Mouse (Mus musculus) embryonic facial prominence, embryonic 13.5 days (tissue): Measurements from ENCODE around the gene Donson. TPM values are rescaled to one million over a fixed set of nuclear protein-coding genes. Genes with fewer than 3 reads are reported as not detected.

Experiments used
- ATAC-seq: fragments of 200-750 bp; cut with Nextera tagmentation; 2 replicates; pipeline ENCODE4 v1.8.0; 2017; ENCODE audit warnings: low read depth; ENCODE audit not compliant: insufficient number of reproducible peaks, insufficient read depth, low FRiP score, low TSS enrichment
- H3K27ac ChIP-seq: fragments of 300-500 bp; sonication (generic); 2 replicates; pipeline ENCODE4 v1.5.1; 2015; ENCODE audit warnings: moderate library complexity, mild to moderate bottlenecking, inconsistent platforms
- H3K27me3 ChIP-seq: fragments of 300-500 bp; sonication (generic); 2 replicates; pipeline ENCODE4 v1.6.1; 2015; ENCODE audit warnings: mild to moderate bottlenecking, inconsistent platforms
- H3K36me3 ChIP-seq: fragments of 300-500 bp; sonication (generic); 2 replicates; pipeline ENCODE4 v1.6.1; 2015; ENCODE audit warnings: mild to moderate bottlenecking, inconsistent platforms
- H3K4me1 ChIP-seq: fragments of 300-500 bp; sonication (generic); 2 replicates; pipeline ENCODE4 v1.6.1; 2015; ENCODE audit warnings: inconsistent platforms
- H3K4me2 ChIP-seq: fragments of 300-500 bp; sonication (generic); 2 replicates; pipeline ENCODE4 v1.6.1; 2015; ENCODE audit warnings: moderate library complexity, mild to moderate bottlenecking, inconsistent platforms
- H3K4me3 ChIP-seq: fragments of 300-500 bp; sonication (generic); 2 replicates; pipeline ENCODE4 v1.5.1; 2015; ENCODE audit warnings: mild to moderate bottlenecking, inconsistent platforms
- H3K9ac ChIP-seq: fragments of 300-500 bp; sonication (generic); 2 replicates; pipeline ENCODE4 v1.6.1; 2015; ENCODE audit warnings: mild to moderate bottlenecking, inconsistent platforms
- H3K9me3 ChIP-seq: fragments of 300-500 bp; sonication (generic); 2 replicates; pipeline ENCODE4 v1.6.1; 2016; ENCODE audit warnings: inconsistent platforms
- WGBS: fragments of 180-500 bp; shearing (Covaris S2); methylation state at CpG from one replicate; pipeline ENCODE4 v1.1.7; 2015; ENCODE audit warnings: mixed read lengths; 5-methylcytosine and 5-hydroxymethylcytosine counted together
- polyA plus RNA-seq: library from polyadenylated mRNA; unstranded; fragments of >200 nt; fragmentation: Nextera tagmentation; extraction: Ambion mirVana; gene quantifications from 2 replicates; pipeline ENCODE4 v1.2.1, GENCODE M21; 2015

Gene Donson
- polyA plus RNA-seq, 1 experiment from 2014 or later = 21.8 TPM

- ATAC-seq = no peak
- H3K9ac ChIP-seq = no peak overlapping the region
- H3K27ac ChIP-seq = no peak overlapping the region
- H3K9me3 ChIP-seq = no peaks in the 10 kb centered on the region
- 86% methylated on average over 4 of the region's 4 CpGs for WGBS
- H3K4me2 ChIP-seq = no peak overlapping the region
- peaks cover 68% of the 10 kb centered on the region for H3K36me3 ChIP-seq
- H3K4me1 ChIP-seq = no peaks in the 10 kb centered on the region
- H3K27me3 ChIP-seq = no peaks in the 10 kb centered on the region
- H3K4me3 ChIP-seq = no peak overlapping the region
Observed at GRCm38 (mm10) chr16:91717399-91717798, 28.8 kb upstream of the Donson start.

GRCm38 (mm10) chr16:91716927-91717349, 28.4 kb upstream of the Donson start:
- no peak for ATAC-seq
- no peak overlapping the region for H3K9ac ChIP-seq
- H3K27me3 ChIP-seq = no peaks in the 10 kb centered on the region
- H3K4me2 ChIP-seq = no peak overlapping the region
- no peak overlapping the region for H3K27ac ChIP-seq
- no peaks in the 10 kb centered on the region for H3K9me3 ChIP-seq
- no peaks in the 10 kb centered on the region for H3K4me1 ChIP-seq
- WGBS = 85% methylated on average over 11 of the region's 11 CpGs
- no peak overlapping the region for H3K4me3 ChIP-seq
- H3K36me3 ChIP-seq = peaks cover 73% of the 10 kb centered on the region

- Histone ChIP-seq H3K4me1 (no peaks in the 10 kb centered on the region), H3K4me2 (no peak overlapping the region), H3K9ac (no peak overlapping the region), H3K27me3 (no peaks in the 10 kb centered on the region), H3K9me3 (no peaks in the 10 kb centered on the region), H3K36me3 (peaks cover 77% of the 10 kb centered on the region), H3K4me3 (no peak overlapping the region), H3K27ac (no peak overlapping the region)
- ATAC-seq = no peak
- WGBS = 92% methylated on average over 7 of the region's 7 CpGs
Observed at GRCm38 (mm10) chr16:91710241-91710640, 21.7 kb upstream of the Donson start.

GRCm38 (mm10) chr16:91704603-91705340, 16.2 kb upstream of the Donson start:
- Histone ChIP-seq H3K36me3 (peaks cover 74% of the 10 kb centered on the region), H3K27me3 (no peaks in the 10 kb centered on the region), H3K4me3 (no peak overlapping the region), H3K4me2 (no peak overlapping the region), H3K4me1 (no peaks in the 10 kb centered on the region), H3K9me3 (no peaks in the 10 kb centered on the region), H3K9ac (no peak overlapping the region), H3K27ac (no peak overlapping the region)
- WGBS = 81% methylated on average over 14 of the region's 14 CpGs
- ATAC-seq = no peak

GRCm38 (mm10) chr16:91702771-91703188, 14.2 kb upstream of the Donson start:
- no peaks in the 10 kb centered on the region for H3K4me1 ChIP-seq
- peaks cover 72% of the 10 kb centered on the region for H3K36me3 ChIP-seq
- no peaks in the 10 kb centered on the region for H3K27me3 ChIP-seq
- WGBS = 69% methylated on average over 3 of the region's 3 CpGs
- H3K27ac ChIP-seq = no peak overlapping the region
- ATAC-seq = no peak; the same call in 1 of the 2 replicates
- no peak overlapping the region for H3K4me2 ChIP-seq
- no peaks in the 10 kb centered on the region for H3K9me3 ChIP-seq
- H3K9ac ChIP-seq = no peak overlapping the region
- no peak overlapping the region for H3K4me3 ChIP-seq

- ATAC-seq = no peak
- Histone ChIP-seq H3K4me3 (no peak overlapping the region), H3K9ac (no peak overlapping the region), H3K27me3 (no peaks in the 10 kb centered on the region), H3K4me1 (no peaks in the 10 kb centered on the region), H3K27ac (no peak overlapping the region), H3K9me3 (no peaks in the 10 kb centered on the region), H3K36me3 (peaks cover 69% of the 10 kb centered on the region), H3K4me2 (no peak overlapping the region)
- 93% methylated on average over 13 of the region's 13 CpGs for WGBS
Observed at GRCm38 (mm10) chr16:91701908-91702307, 13.3 kb upstream of the Donson start.

- Histone ChIP-seq H3K4me1 (no peaks in the 10 kb centered on the region), H3K27ac (no peak overlapping the region), H3K9me3 (no peaks in the 10 kb centered on the region), H3K9ac (no peak overlapping the region), H3K36me3 (peaks cover 59% of the 10 kb centered on the region), H3K4me2 (no peak overlapping the region), H3K4me3 (no peak overlapping the region), H3K27me3 (no peaks in the 10 kb centered on the region)
- no peak for ATAC-seq
- 89% methylated on average over 1 of the region's 1 CpGs for WGBS
Observed at GRCm38 (mm10) chr16:91698995-91699394, 10.4 kb upstream of the Donson start.

GRCm38 (mm10) chr16:91695108-91695755, 6.7 kb upstream of the Donson start:
- ATAC-seq = no peak
- no peaks in the 10 kb centered on the region for H3K9me3 ChIP-seq
- 52% methylated on average over 8 of the region's 8 CpGs for WGBS

GRCm38 (mm10) chr16:91694455-91695084, 6.0 kb upstream of the Donson start:
- 30% methylated on average over 14 of the region's 14 CpGs for WGBS
- Histone ChIP-seq H3K27me3 (no peaks in the 10 kb centered on the region), H3K27ac (no peak overlapping the region), H3K4me2 (no peak overlapping the region), H3K36me3 (peaks cover 32% of the 10 kb centered on the region), H3K9me3 (no peaks in the 10 kb centered on the region), H3K4me1 (no peaks in the 10 kb centered on the region; the same call in 1 of the 2 replicates), H3K9ac (no peak overlapping the region), H3K4me3 (no peak overlapping the region)
- no peak for ATAC-seq

More at GRCm38 (mm10) chr16:91695108-91695755, 6.7 kb upstream of the Donson start:
- H3K27me3 ChIP-seq = no peaks in the 10 kb centered on the region
- H3K4me2 ChIP-seq = no peak overlapping the region
- H3K4me1 ChIP-seq = no peaks in the 10 kb centered on the region
- H3K9ac ChIP-seq = no peak overlapping the region
- no peak overlapping the region for H3K27ac ChIP-seq
- H3K36me3 ChIP-seq = peaks cover 35% of the 10 kb centered on the region
- no peak overlapping the region for H3K4me3 ChIP-seq

- H3K9ac ChIP-seq = no peak overlapping the region
- WGBS = 49% methylated on average over 7 of the region's 7 CpGs
Observed at GRCm38 (mm10) chr16:91689791-91690190, 1.2 kb upstream of the Donson start.

GRCm38 (mm10) chr16:91688023-91688618, 449 bp downstream of the Donson start:
- peak overlapping the region; percentile 66; the same call in 1 of the 2 replicates for H3K27ac ChIP-seq
- H3K9me3 ChIP-seq = no peaks in the 10 kb centered on the region
- no peaks in the 10 kb centered on the region for H3K27me3 ChIP-seq
- peak overlapping the region; percentile 93 for H3K4me3 ChIP-seq
- ATAC-seq = peak; percentile 27
- WGBS = 1% methylated on average over 51 of the region's 51 CpGs
- H3K4me2 ChIP-seq = peak overlapping the region; percentile 79
- peaks cover 28% of the 10 kb centered on the region for H3K36me3 ChIP-seq
- H3K9ac ChIP-seq = peak overlapping the region; percentile 94
- H3K4me1 ChIP-seq = peaks cover 13% of the 10 kb centered on the region

More at GRCm38 (mm10) chr16:91689791-91690190, 1.2 kb upstream of the Donson start:
- peaks cover 13% of the 10 kb centered on the region for H3K4me1 ChIP-seq
- peak overlapping the region; percentile 79; the same call in 1 of the 2 replicates for H3K4me2 ChIP-seq
- no peak for ATAC-seq
- H3K27ac ChIP-seq = no peak overlapping the region
- H3K27me3 ChIP-seq = no peaks in the 10 kb centered on the region
- no peaks in the 10 kb centered on the region for H3K9me3 ChIP-seq
- H3K4me3 ChIP-seq = no peak overlapping the region
- H3K36me3 ChIP-seq = peaks cover 21% of the 10 kb centered on the region
